In genomic region chr5:134120135-134120534, GRCm38 (mm10) we compare ENCODE assay signal across 23 mouse cellular contexts. TPM values are rescaled to one million over a fixed set of nuclear protein-coding genes. Genes with fewer than 3 reads are reported as not detected.
DNase-seq lines count a peak whose midpoint lies in the region; ATAC-seq and TF ChIP-seq lines count a peak whose summit lies in the region.
"Had no signal": no experiment of that assay in that cellular context is flagged by ENCODE, and none has a peak within 500 bp of the region (broad histone marks: within the 10 kb centered on the region; RNA-seq: fewer than 3 reads in every experiment).

No protein-coding gene starts in this region.

- intact Hi-C loops in heart, postnatal 36 days (cut with DNase I), result no loop called here

- H3K9ac ChIP-seq in limb, embryonic 15.5 days, result no peak overlapping the region
- H3K9ac ChIP-seq in heart, embryonic 16.5 days (ENCODE audit: low read length), result no peak overlapping the region
- H3K9ac ChIP-seq in liver, postnatal 0 days (replicated peaks), result no peak overlapping the region
- H3K9ac ChIP-seq: embryonic facial prominence, embryonic 12.5 days; hindbrain, embryonic 14.5 days; midbrain, embryonic 15.5 days; neural tube, embryonic 12.5 days had no signal

- no peak for ATAC-seq in limb, embryonic 15.5 days (ENCODE audit: insufficient number of reproducible peaks, low FRiP score, low TSS enrichment, low read depth)
- ATAC-seq in heart, embryonic 16.5 days (replicated peaks; ENCODE audit: extremely low read depth, insufficient read depth, low FRiP score), result no peak
- no peak for ATAC-seq in liver, postnatal 0 days
- ATAC-seq: forebrain, embryonic 14.5 days; inflammation-experienced regulatory T-cells, adult 6 months; midbrain, embryonic 15.5 days had no signal

- H3K4me3 ChIP-seq in limb, embryonic 15.5 days, result no peak overlapping the region
- no peak overlapping the region for H3K4me3 ChIP-seq in limb, embryonic 10.5 days
- no peak overlapping the region for H3K4me3 ChIP-seq in heart, embryonic 16.5 days (ENCODE audit: low read length)
- no peak overlapping the region for H3K4me3 ChIP-seq in liver, postnatal 0 days (ENCODE audit: low read depth, low read length)
- H3K4me3 ChIP-seq: embryonic facial prominence, embryonic 12.5 days; erythroblast, embryonic 14.5 days; left cerebral cortex, adult 2 months; midbrain, embryonic 15.5 days; neural tube, embryonic 12.5 days had no signal

- peaks cover 7% of the 10 kb centered on the region; the same call in 1 of the 2 replicates for H3K36me3 ChIP-seq in limb, embryonic 15.5 days
- H3K36me3 ChIP-seq in limb, embryonic 10.5 days, result peaks cover 14% of the 10 kb centered on the region; the same call in 1 of the 2 replicates
- no peaks in the 10 kb centered on the region for H3K36me3 ChIP-seq in heart, embryonic 16.5 days (ENCODE audit: control insufficient read depth, insufficient read depth)
- no peaks in the 10 kb centered on the region for H3K36me3 ChIP-seq in liver, postnatal 0 days (replicated peaks; ENCODE audit: insufficient read depth, low read length)
- H3K36me3 ChIP-seq: midbrain, embryonic 15.5 days had no signal

- no peaks in the 10 kb centered on the region for H3K9me3 ChIP-seq in limb, embryonic 15.5 days
- no peaks in the 10 kb centered on the region for H3K9me3 ChIP-seq in limb, embryonic 10.5 days (replicated peaks)
- no peaks in the 10 kb centered on the region for H3K9me3 ChIP-seq in heart, embryonic 16.5 days (replicated peaks; ENCODE audit: control insufficient read depth, low read length)
- H3K9me3 ChIP-seq in liver, postnatal 0 days (ENCODE audit: low read length), result no peaks in the 10 kb centered on the region
- H3K9me3 ChIP-seq: embryonic facial prominence, embryonic 12.5 days; midbrain, embryonic 15.5 days; neural tube, embryonic 12.5 days had no signal

- no peaks in the 10 kb centered on the region for H3K4me1 ChIP-seq in limb, embryonic 15.5 days
- H3K4me1 ChIP-seq in limb, embryonic 10.5 days, result peaks cover 9% of the 10 kb centered on the region
- H3K4me1 ChIP-seq in heart, embryonic 16.5 days (ENCODE audit: control insufficient read depth, insufficient read depth, low read length), result peaks cover 31% of the 10 kb centered on the region
- H3K4me1 ChIP-seq in liver, postnatal 0 days (ENCODE audit: insufficient read depth), result 0 out of 2 replicates have a peak, but pooled peaks cover 4% of the 10 kb centered on the region

- WGBS in limb, embryonic 15.5 days, result 82% methylated on average over 3 of the region's 3 CpGs
- WGBS in limb, embryonic 10.5 days, result 87% methylated on average over 3 of the region's 3 CpGs
- 73% methylated on average over 3 of the region's 3 CpGs for WGBS in heart, embryonic 16.5 days
- 67% methylated on average over 3 of the region's 3 CpGs for WGBS in liver, postnatal 0 days (ENCODE audit: insufficient replicate concordance)

- no peak overlapping the region for H3K4me2 ChIP-seq in limb, embryonic 15.5 days
- H3K4me2 ChIP-seq in heart, embryonic 16.5 days (ENCODE audit: low read depth, low read length), result no peak overlapping the region
- H3K4me2 ChIP-seq in liver, postnatal 0 days (ENCODE audit: low read depth, low read length), result no peak overlapping the region
- H3K4me2 ChIP-seq: embryonic facial prominence, embryonic 12.5 days; hindbrain, embryonic 14.5 days; midbrain, embryonic 15.5 days; neural tube, embryonic 12.5 days had no signal

- H3K27ac ChIP-seq in limb, embryonic 15.5 days, result peak overlapping the region; percentile 22; the same call in 1 of the 2 replicates
- H3K27ac ChIP-seq in limb, embryonic 10.5 days, result no peak overlapping the region
- H3K27ac ChIP-seq in heart, embryonic 16.5 days (ENCODE audit: low read length), result peak overlapping the region; percentile 26; the same call in 1 of the 2 replicates
- H3K27ac ChIP-seq in liver, postnatal 0 days (ENCODE audit: low read depth), result no peak overlapping the region
- H3K27ac ChIP-seq: embryonic facial prominence, embryonic 12.5 days; hindbrain, embryonic 14.5 days; kidney, postnatal 0 days; left cerebral cortex, adult 2 months; macrophage; midbrain, embryonic 15.5 days; neural tube, embryonic 12.5 days; stomach, postnatal 0 days had no signal

- peak; percentile 46 to 52 for DNase-seq in heart, adult 18-20 months
- no peak for DNase-seq in heart, postnatal 36 days
- DNase-seq in limb, embryonic 10.5 days (ENCODE audit: low spot score), result no peak
- no peak for DNase-seq in left cerebral cortex, adult 11 months (ENCODE audit: low spot score)
- DNase-seq in liver, postnatal 0 days, result no peak
- DNase-seq: cerebellum, postnatal 10 days; layer of hippocampus, adult 9-11 months; left cerebral cortex, postnatal 4 days; right cerebral cortex, postnatal 14 days; thymus, adult 2 months had no signal

- no peak for TF ChIP-seq CTCF in liver, postnatal 0 days (IDR thresholded peaks at IDR 0.05; ENCODE audit: low read depth)

- no peak for TF ChIP-seq EP300 in liver, postnatal 0 days (IDR thresholded peaks at IDR 0.05; ENCODE audit: low read depth)

- H3K27me3 ChIP-seq in limb, embryonic 15.5 days, result no peaks in the 10 kb centered on the region
- no peaks in the 10 kb centered on the region for H3K27me3 ChIP-seq in limb, embryonic 10.5 days (ENCODE audit: low read depth, poor library complexity, severe bottlenecking)
- no peaks in the 10 kb centered on the region for H3K27me3 ChIP-seq in heart, embryonic 16.5 days (ENCODE audit: control insufficient read depth, insufficient read depth, low read length)
- H3K27me3 ChIP-seq in liver, postnatal 0 days (ENCODE audit: insufficient read depth, low read length), result no peaks in the 10 kb centered on the region
- H3K27me3 ChIP-seq: embryonic facial prominence, embryonic 12.5 days; midbrain, embryonic 15.5 days; neural tube, embryonic 12.5 days had no signal

RNA-seq across cellular contexts. Expression of gene Castor2, which starts 20.6 kb away (rescaled TPM):
- total RNA-seq in heart, adult 18-20 months (2021), result 10 to 100 TPM; 20.5 to 26.6 TPM
- 10 to 100 TPM; 24.9 to 30.9 TPM for total RNA-seq in heart, postnatal 36 days (2021)
- 8.5 and 9.4 TPM in 2 replicates for polyA plus RNA-seq in limb, embryonic 15.5 days (2015; fragmentation: Nextera tagmentation; extraction: Ambion mirVana)
- polyA plus RNA-seq in limb, embryonic 10.5 days (2016; fragmentation: Nextera tagmentation; extraction: Ambion mirVana), result 6.4 and 10.6 TPM in 2 replicates
- 5.5 and 5.9 TPM in 2 replicates for polyA plus RNA-seq in heart, embryonic 16.5 days (2015; fragmentation: Nextera tagmentation; extraction: Ambion mirVana)
- polyA plus RNA-seq in liver, postnatal 0 days (2015; fragmentation: Nextera tagmentation; extraction: Ambion mirVana), result 0.69 and 1.00 TPM in 2 replicates

RNA-seq across cellular contexts. Expression of gene Rcc1l, which starts 56.4 kb away (rescaled TPM):
- 10 to 100 TPM; 34.4 to 36.3 TPM for total RNA-seq in heart, adult 18-20 months (2021)
- total RNA-seq in heart, postnatal 36 days (2021), result 10 to 100 TPM; 29.3 to 30.2 TPM
- 27.4 and 30.3 TPM in 2 replicates for polyA plus RNA-seq in limb, embryonic 15.5 days (2015; fragmentation: Nextera tagmentation; extraction: Ambion mirVana)
- 44.5 and 48.3 TPM in 2 replicates for polyA plus RNA-seq in limb, embryonic 10.5 days (2016; fragmentation: Nextera tagmentation; extraction: Ambion mirVana)
- 23.1 and 25.1 TPM in 2 replicates for polyA plus RNA-seq in heart, embryonic 16.5 days (2015; fragmentation: Nextera tagmentation; extraction: Ambion mirVana)
- 10.2 and 10.8 TPM in 2 replicates for polyA plus RNA-seq in liver, postnatal 0 days (2015; fragmentation: Nextera tagmentation; extraction: Ambion mirVana)

Comparison
In these comparisons a context has a peak if more than half of its experiments do, and no peak if none do; other contexts are left out.
1. DNase-seq: peak in heart, adult 18-20 months (2 of 2); none in heart, postnatal 36 days (0 of 2), limb, embryonic 10.5 days (single experiment), left cerebral cortex, adult 11 months (single experiment) and liver, postnatal 0 days (single experiment).
2. H3K27ac ChIP-seq: peak in limb, embryonic 15.5 days (single experiment) and heart, embryonic 16.5 days (single experiment); none in limb, embryonic 10.5 days (single experiment) and liver, postnatal 0 days (single experiment).